1 mouse cellular context compared by ENCODE assay signal in genomic region chr1:161070352-161071271, GRCm38 (mm10).
A peak's percentile ranks its signal among the peaks of the same experiment; 100 is the strongest.
TF ChIP-seq lines count a peak whose summit lies in the region.

Gene Dars2, minus strand, starts transcription at chr1:161070658.
Gene Cenpl, plus strand, starts transcription at chr1:161070713.

TF ChIP-seq in myocyte, 11 proteins besides CTCF, POLR2A, EP300 and RAD21 (continued from another document):
- peak; percentile 44 for TF ChIP-seq POLR2AphosphoS2 (IDR thresholded peaks at IDR 0.05; ENCODE audit: insufficient read length, low read depth)
